Mouse (Mus musculus) hindbrain, embryonic 15.5 days (tissue): Measurements from ENCODE around the gene Tdpoz3. TPM values are rescaled to one million over a fixed set of nuclear protein-coding genes. Genes with fewer than 3 reads are reported as not detected.
"Not testable (repeated sequence)": the region's sequence is repeated elsewhere in the genome, so short reads cannot be mapped to it uniquely, and the experiment has no call there.

Source experiments
- ATAC-seq: fragments of 200-750 bp; cut with Nextera tagmentation; 2 replicates; pipeline ENCODE4 v1.8.0; 2017; ENCODE audit warnings: low read depth, moderate number of reproducible peaks, moderate TSS enrichment; ENCODE audit not compliant: low FRiP score
- H3K27ac ChIP-seq: fragments of 300-500 bp; sonication (generic); replicated peaks from 2 replicates; pipeline ENCODE4 v1.5.1; 2015; ENCODE audit warnings: mild to moderate bottlenecking, inconsistent platforms
- H3K27me3 ChIP-seq: fragments of 300-500 bp; sonication (generic); 2 replicates; pipeline ENCODE4 v1.6.1; 2015; ENCODE audit warnings: control low read depth, inconsistent platforms
- H3K36me3 ChIP-seq: fragments of 300-500 bp; sonication (generic); 2 replicates; pipeline ENCODE4 v1.6.1; 2015; ENCODE audit warnings: control low read depth, inconsistent platforms
- H3K4me1 ChIP-seq: fragments of 300-500 bp; sonication (generic); replicated peaks from 2 replicates; pipeline ENCODE4 v1.6.1; 2015; ENCODE audit warnings: control low read depth, inconsistent platforms
- H3K4me2 ChIP-seq: fragments of 300-500 bp; sonication (generic); 2 replicates; pipeline ENCODE4 v1.6.1; 2015; ENCODE audit warnings: moderate library complexity, mild to moderate bottlenecking, inconsistent platforms
- H3K4me3 ChIP-seq: fragments of 300-500 bp; sonication (generic); 2 replicates; pipeline ENCODE4 v1.5.1; 2015; ENCODE audit warnings: mild to moderate bottlenecking, inconsistent platforms
- H3K9ac ChIP-seq: fragments of 300-500 bp; sonication (generic); 2 replicates; pipeline ENCODE4 v1.6.1; 2015; ENCODE audit warnings: inconsistent platforms
- H3K9me3 ChIP-seq: fragments of 300-500 bp; sonication (generic); 2 replicates; pipeline ENCODE4 v1.6.1; 2016; ENCODE audit warnings: control low read depth, inconsistent platforms
- WGBS: fragments of 180-500 bp; shearing (Covaris S2); methylation state at CpG from one replicate; pipeline ENCODE4 v1.1.7; 2015; 5-methylcytosine and 5-hydroxymethylcytosine counted together
- polyA plus RNA-seq: library from polyadenylated mRNA; unstranded; fragments of >200 nt; fragmentation: Nextera tagmentation; extraction: Ambion mirVana; gene quantifications from 2 replicates; pipeline ENCODE4 v1.2.1, GENCODE M21; 2015

Tdpoz3 gene
- not detected in 2 replicates for polyA plus RNA-seq

DNA sequence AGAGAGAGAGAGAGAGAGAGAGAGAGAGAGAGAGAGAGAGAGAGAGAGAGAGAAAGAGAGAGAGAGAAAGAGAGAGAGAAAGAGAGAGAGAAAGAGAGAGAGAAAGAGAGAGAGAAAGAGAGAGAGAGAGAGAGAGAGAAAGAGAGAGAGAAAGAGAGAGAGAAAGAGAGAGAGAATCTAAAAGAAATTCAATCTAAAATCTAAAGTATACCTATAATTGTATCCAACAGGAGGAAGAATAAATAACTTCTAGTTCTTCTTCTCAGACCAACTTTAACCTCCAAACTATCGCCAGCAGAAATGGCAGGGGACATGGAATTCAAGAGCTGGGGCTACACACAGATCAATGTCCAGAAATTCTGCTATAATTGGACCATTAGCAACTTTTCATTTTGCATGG lies at the start of gene Tdpoz3:
Tdpoz3 (plus strand) TSS at position 301 of the 400 bp plus-strand sequence.
- not testable (repeated sequence) for H3K4me1 ChIP-seq, H3K27me3 ChIP-seq, H3K36me3 ChIP-seq, H3K27ac ChIP-seq, H3K4me3 ChIP-seq, H3K9ac ChIP-seq, H3K4me2 ChIP-seq, H3K9me3 ChIP-seq, ATAC-seq
- WGBS = 93% methylated on average over 1 of the region's 1 CpGs

DNA sequence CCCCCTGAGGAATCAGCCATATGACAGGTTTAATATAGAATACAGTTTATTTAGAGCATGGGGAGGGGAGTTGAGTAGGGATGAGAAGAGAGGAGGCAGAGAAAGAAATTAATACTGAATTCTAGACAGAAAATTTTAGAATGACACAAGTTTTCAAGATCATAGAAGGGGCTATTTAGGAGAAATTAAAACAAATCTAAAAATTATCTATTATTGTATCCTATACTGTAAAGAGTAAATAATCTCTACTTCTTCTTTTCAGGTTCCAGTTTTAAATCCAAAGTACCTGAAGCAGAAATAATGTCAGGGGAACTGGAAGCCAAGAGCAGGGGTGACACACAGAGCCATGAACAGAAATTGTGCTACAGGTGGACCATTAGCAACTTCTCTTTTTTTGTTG lies 29.7 kb upstream of the Tdpoz3 start, which contains the start of gene Tdpoz4:
Tdpoz4 (plus strand) TSS at position 301 of the 400 bp plus-strand sequence.
- not testable (repeated sequence) for H3K4me2 ChIP-seq, H3K36me3 ChIP-seq, H3K9me3 ChIP-seq, H3K27ac ChIP-seq, H3K9ac ChIP-seq, H3K4me3 ChIP-seq, ATAC-seq, H3K4me1 ChIP-seq, H3K27me3 ChIP-seq

GRCm38 (mm10) chr3:93813341-93813740 lies 12.5 kb upstream of the Tdpoz3 start:
- not testable (repeated sequence) for H3K4me2 ChIP-seq, H3K9ac ChIP-seq, H3K27ac ChIP-seq, H3K27me3 ChIP-seq, H3K4me1 ChIP-seq, H3K9me3 ChIP-seq, H3K4me3 ChIP-seq, H3K36me3 ChIP-seq
- ATAC-seq = 0 out of 2 replicates have a peak, but pooled peaks have one; percentile 45

GRCm38 (mm10) chr3:93858957-93859356 lies 33.1 kb downstream of the Tdpoz3 start:
- not testable (repeated sequence) for H3K4me3 ChIP-seq, H3K36me3 ChIP-seq, H3K9me3 ChIP-seq, ATAC-seq, H3K4me2 ChIP-seq, H3K27ac ChIP-seq, H3K4me1 ChIP-seq, H3K9ac ChIP-seq, H3K27me3 ChIP-seq
- 63% methylated on average over 8 of the region's 8 CpGs for WGBS

- WGBS = 89% methylated on average over 8 of the region's 8 CpGs
These were observed 44.8 kb downstream of the Tdpoz3 start for GRCm38 (mm10) chr3:93870635-93871034.

More at GRCm38 (mm10) chr3:93870635-93871034, 44.8 kb downstream of the Tdpoz3 start:
- H3K4me3 ChIP-seq, H3K9me3 ChIP-seq, H3K27ac ChIP-seq, H3K27me3 ChIP-seq, H3K36me3 ChIP-seq, ATAC-seq, H3K4me2 ChIP-seq, H3K4me1 ChIP-seq, H3K9ac ChIP-seq: not testable (repeated sequence)

Other genes with a start within 250 kb of the Tdpoz3 start
- not detected in 2 replicates for gene Tdpoz2, start 173.3 kb upstream of the Tdpoz3 start, polyA plus RNA-seq
- gene Tdpoz1, start 149.7 kb upstream of the Tdpoz3 start, polyA plus RNA-seq = not detected in 2 replicates
- gene Gm37596, start 132.9 kb upstream of the Tdpoz3 start, polyA plus RNA-seq = not detected in 2 replicates
- not detected in 2 replicates for gene Gm5773, start 53.0 kb upstream of the Tdpoz3 start, polyA plus RNA-seq
- not detected in 2 replicates for gene Tdpoz4, start 29.6 kb upstream of the Tdpoz3 start, polyA plus RNA-seq
- not detected in 2 replicates for gene Gm9117, start 117.5 kb downstream of the Tdpoz3 start, polyA plus RNA-seq
- not detected in 2 replicates for gene Tdpoz5, start 135.3 kb downstream of the Tdpoz3 start, polyA plus RNA-seq
- not detected in 2 replicates for gene Gm9125, start 228.9 kb downstream of the Tdpoz3 start, polyA plus RNA-seq
- gene Gm10697, start 246.6 kb downstream of the Tdpoz3 start, polyA plus RNA-seq = not detected in 2 replicates